Mouse (Mus musculus) CH12.LX (cell line): ENCODE results near the gene Fgfr2. TPM values are rescaled to one million over a fixed set of nuclear protein-coding genes. Genes with fewer than 3 reads are reported as not detected.

Source experiments
- DNase-seq: peaks from one replicate; pipeline ENCODE4 v3.0.0-alpha.2; 2013; ENCODE audit errors: extremely low read depth
- H3K27ac ChIP-seq: 2 replicates; pipeline ENCODE4 v1.5.1; 2012; ENCODE audit warnings: low read depth, mild to moderate bottlenecking, control low read depth, moderate library complexity; ENCODE audit not compliant: insufficient read depth
- H3K27me3 ChIP-seq: replicated peaks from 2 replicates; pipeline ENCODE3; 2012; ENCODE audit warnings: inconsistent platforms
- H3K36me3 ChIP-seq, 2 experiments: replicated peaks in 1 of 2; 2 replicates each; pipeline versions ENCODE3 to v1.6.1; 2012; ENCODE audit warnings: inconsistent platforms in 1 of 2, low read length in 1 of 2, mild to moderate bottlenecking in 1 of 2, mixed read lengths in 1 of 2, moderate library complexity in 1 of 2; ENCODE audit not compliant: control insufficient read depth in 1 of 2, insufficient read depth in 1 of 2
- H3K4me1 ChIP-seq, 2 experiments: 2 replicates each; pipeline ENCODE4 v1.6.1; 2012; ENCODE audit warnings: inconsistent platforms in 1 of 2, moderate library complexity in 1 of 2; ENCODE audit not compliant: insufficient read depth in 2 of 2, control insufficient read depth in 1 of 2
- H3K4me2 ChIP-seq: 2 replicates; pipeline ENCODE4 v1.6.1; 2012; ENCODE audit warnings: low read depth, mild to moderate bottlenecking, control low read depth; ENCODE audit not compliant: poor library complexity, insufficient read depth, severe bottlenecking
- H3K4me3 ChIP-seq, 3 experiments: fragments of 150-350 bp in 1 of 3; sonication (generic) in 1 of 3; replicated peaks in 1 of 3; 2 replicates each; pipeline versions ENCODE3 to v1.5.1; 2011 to 2012; ENCODE audit warnings: low read depth in 2 of 3, low read length in 2 of 3, mild to moderate bottlenecking in 2 of 3, moderate library complexity in 2 of 3, control low read depth in 1 of 3, improper control_type of control experiment in 1 of 3, inconsistent platforms in 1 of 3, mixed read lengths in 1 of 3; ENCODE audit not compliant: poor library complexity in 1 of 3
- H3K79me2 ChIP-seq: replicated peaks from 2 replicates; pipeline ENCODE4 v1.6.1; 2012; ENCODE audit warnings: mild to moderate bottlenecking, moderate library complexity; ENCODE audit not compliant: control insufficient read depth, poor library complexity, insufficient read depth, severe bottlenecking; ENCODE audit errors: extremely low read depth
- H3K9ac ChIP-seq: 2 replicates; pipeline ENCODE4 v1.6.1; 2012; ENCODE audit warnings: low read depth, mild to moderate bottlenecking, control low read depth, moderate library complexity; ENCODE audit not compliant: insufficient read depth
- H3K9me3 ChIP-seq: replicated peaks from 2 replicates; pipeline ENCODE3; 2012; ENCODE audit warnings: low read length, inconsistent platforms, mixed read lengths
- CHD1 ChIP-seq: IDR thresholded peaks from 2 replicates; pipeline ENCODE4 v1.6.1; 2012; ENCODE audit warnings: low read depth, low read length, improper control_type of control experiment, inconsistent platforms
- CHD2 ChIP-seq: IDR thresholded peaks from 2 replicates; pipeline ENCODE4 v1.6.1; 2011; ENCODE audit warnings: low read length, improper control_type of control experiment
- ELF1 ChIP-seq: IDR thresholded peaks from 2 replicates; pipeline ENCODE4 v1.6.1; 2014; ENCODE audit warnings: low read depth, mild to moderate bottlenecking, inconsistent platforms, low read length, improper control_type of control experiment
- GABPA ChIP-seq: IDR thresholded peaks from 2 replicates; pipeline ENCODE4 v1.6.1; 2012; ENCODE audit warnings: low read depth, low read length, improper control_type of control experiment, inconsistent platforms; ENCODE audit not compliant: insufficient replicate concordance
- HCFC1 ChIP-seq: IDR thresholded peaks from 2 replicates; pipeline ENCODE4 v1.6.1; 2012; ENCODE audit warnings: low read depth, mild to moderate bottlenecking, inconsistent platforms, low read length, improper control_type of control experiment
- JUN ChIP-seq: IDR thresholded peaks from 2 replicates; pipeline ENCODE4 v1.6.1; 2011; ENCODE audit warnings: low read depth, mild to moderate bottlenecking, low read length, improper control_type of control experiment, moderate library complexity; ENCODE audit not compliant: insufficient read depth
- MAFK ChIP-seq: IDR thresholded peaks from 2 replicates; pipeline ENCODE4 v1.6.1; 2011; ENCODE audit warnings: low read length, improper control_type of control experiment; ENCODE audit not compliant: insufficient replicate concordance
- MAZ ChIP-seq: IDR thresholded peaks from 2 replicates; pipeline ENCODE4 v1.6.1; 2012; ENCODE audit warnings: low read depth, mild to moderate bottlenecking, inconsistent platforms, low read length, improper control_type of control experiment, moderate library complexity
- MXI1 ChIP-seq: IDR thresholded peaks from 2 replicates; pipeline ENCODE4 v1.6.1; 2011; ENCODE audit warnings: mild to moderate bottlenecking, low read depth, low read length, improper control_type of control experiment
- NRF1 ChIP-seq: IDR thresholded peaks from 2 replicates; pipeline ENCODE4 v1.6.1; 2014; ENCODE audit warnings: low read depth, mild to moderate bottlenecking, inconsistent platforms, low read length, improper control_type of control experiment, moderate library complexity
- PAX5 ChIP-seq: IDR thresholded peaks from 2 replicates; pipeline ENCODE4 v1.6.1; 2012; ENCODE audit warnings: low read length, inconsistent platforms, mixed read lengths
- RCOR1 ChIP-seq: conservative IDR thresholded peaks from 2 replicates; pipeline ENCODE4 v1.6.1; 2012; ENCODE audit warnings: low read depth, mild to moderate bottlenecking, inconsistent platforms, low read length, improper control_type of control experiment
- SIN3A ChIP-seq: IDR thresholded peaks from 2 replicates; pipeline ENCODE4 v1.6.1; 2012; ENCODE audit warnings: low read length, improper control_type of control experiment, inconsistent platforms
- UBTF ChIP-seq: IDR thresholded peaks from 2 replicates; pipeline ENCODE4 v1.6.1; 2012; ENCODE audit warnings: low read depth, mild to moderate bottlenecking, inconsistent platforms, low read length, improper control_type of control experiment, moderate library complexity
- ZC3H11A ChIP-seq: IDR thresholded peaks from 2 replicates; pipeline ENCODE4 v1.6.1; 2012; ENCODE audit warnings: low read depth, mild to moderate bottlenecking, inconsistent platforms, low read length, improper control_type of control experiment
- ZKSCAN1 ChIP-seq: IDR thresholded peaks from 2 replicates; pipeline ENCODE4 v1.6.1; 2012; ENCODE audit warnings: low read depth, inconsistent platforms, low read length, improper control_type of control experiment, borderline replicate concordance
- ZMIZ1 ChIP-seq: IDR thresholded peaks from 2 replicates; pipeline ENCODE4 v1.6.1; 2012; ENCODE audit warnings: low read depth, mild to moderate bottlenecking, inconsistent platforms, low read length, improper control_type of control experiment
- ZNF384 ChIP-seq: IDR thresholded peaks from 2 replicates; pipeline ENCODE4 v1.6.1; 2012; ENCODE audit warnings: low read depth, low read length, improper control_type of control experiment, inconsistent platforms
- dilution Hi-C: fragments of 300-500 bp; cut with MboI; formaldehyde crosslinking; loops from 2 replicates; pipeline ENCODE4 v1.14.3; 2020; ENCODE audit warnings: low sequenced_read_pairs; ENCODE audit not compliant: extremely low pct_unique_long_range_greater_than_20kb, extremely low pct_ligation_motif_present
- in situ Hi-C: fragments of 300-500 bp; cut with MboI; formaldehyde crosslinking; loops from 3 replicates; pipeline ENCODE4 v1.14.3; 2019; ENCODE audit warnings: low sequenced_read_pairs, low pct_ligation_motif_present, low pct_unique_long_range_greater_than_20kb, mixed read lengths
- polyA plus RNA-seq: library from polyadenylated mRNA; unstranded; fragments of >175 nt; gene quantifications from 2 replicates; pipeline ENCODE4 v1.2.1, GENCODE M21; 2012; ENCODE audit warnings: low read depth; ENCODE audit not compliant: insufficient read length
- total RNA-seq, 2 experiments: library from RNA; depleted of rRNA; stranded (reverse); fragments of 300-350 nt in 1 of 2; fragments of >200 nt in 1 of 2; gene quantifications; 2 replicates each; pipeline ENCODE4 v1.2.3; 2012 to 2014

Fgfr2 gene
- total and polyA plus RNA-seq, 3 experiments = not detected

- Histone ChIP-seq H3K27ac (no peak overlapping the region), H3K36me3 (no peaks in the 10 kb centered on the region), H3K4me3 (no peak overlapping the region), H3K9ac (no peak overlapping the region), H3K9me3 (no peaks in the 10 kb centered on the region), H3K4me1 (peaks cover 2 to 7% of the 10 kb centered on the region in 2 experiments; a peak in 2 of 4 replicates), H3K4me2 (no peak overlapping the region), H3K79me2 (no peaks in the 10 kb centered on the region), H3K27me3 (peaks cover 35% of the 10 kb centered on the region)
- TF ChIP-seq SIN3A (no peak), GABPA (no peak), UBTF (no peak), PAX5 (no peak), ZC3H11A (no peak), JUN (no peak)
- no peak for DNase-seq
- in situ Hi-C loops (no loop called here), dilution Hi-C loops (no loop called here)
Measured at GRCm38 (mm10) chr7:132580511-132580910, 542.6 kb downstream of the Fgfr2 start.

- H3K27ac ChIP-seq = no peak overlapping the region
- H3K9ac ChIP-seq = no peak overlapping the region; the same call in 1 of the 2 replicates
- no peak for DNase-seq
- H3K79me2 ChIP-seq = peaks cover 21% of the 10 kb centered on the region
- H3K9me3 ChIP-seq = no peaks in the 10 kb centered on the region
- H3K4me3 ChIP-seq = no peak overlapping the region
- dilution Hi-C loops (no loop called here), in situ Hi-C loops (no loop called here)
- 0 out of 2 replicates have a peak overlapping the region, but pooled peaks have one; percentile 80 for H3K4me2 ChIP-seq
- peaks cover 27% of the 10 kb centered on the region for H3K27me3 ChIP-seq
- H3K4me1 ChIP-seq = peaks cover 3 to 34% of the 10 kb centered on the region in 2 experiments; a peak in 3 of 4 replicates
- H3K36me3 ChIP-seq = no peaks in the 10 kb centered on the region
- TF ChIP-seq MAFK (no peak), MAZ (no peak), CHD1 (no peak), ZMIZ1 (no peak), CHD2 (no peak), ZNF384 (no peak), MXI1 (no peak), ZKSCAN1 (no peak), RCOR1 (no peak), NRF1 (no peak), ELF1 (no peak), HCFC1 (no peak)
Measured at GRCm38 (mm10) chr7:132576891-132577290, 546.3 kb downstream of the Fgfr2 start.
